Mouse (Mus musculus): Measurements from ENCODE around the gene Gm49358. TPM values are rescaled to one million over a fixed set of nuclear protein-coding genes. Genes with fewer than 3 reads are reported as not detected.

The Gm49358 gene
- polyA plus RNA-seq, 1 experiment from 2014 or later = 0.51 TPM

DNA sequence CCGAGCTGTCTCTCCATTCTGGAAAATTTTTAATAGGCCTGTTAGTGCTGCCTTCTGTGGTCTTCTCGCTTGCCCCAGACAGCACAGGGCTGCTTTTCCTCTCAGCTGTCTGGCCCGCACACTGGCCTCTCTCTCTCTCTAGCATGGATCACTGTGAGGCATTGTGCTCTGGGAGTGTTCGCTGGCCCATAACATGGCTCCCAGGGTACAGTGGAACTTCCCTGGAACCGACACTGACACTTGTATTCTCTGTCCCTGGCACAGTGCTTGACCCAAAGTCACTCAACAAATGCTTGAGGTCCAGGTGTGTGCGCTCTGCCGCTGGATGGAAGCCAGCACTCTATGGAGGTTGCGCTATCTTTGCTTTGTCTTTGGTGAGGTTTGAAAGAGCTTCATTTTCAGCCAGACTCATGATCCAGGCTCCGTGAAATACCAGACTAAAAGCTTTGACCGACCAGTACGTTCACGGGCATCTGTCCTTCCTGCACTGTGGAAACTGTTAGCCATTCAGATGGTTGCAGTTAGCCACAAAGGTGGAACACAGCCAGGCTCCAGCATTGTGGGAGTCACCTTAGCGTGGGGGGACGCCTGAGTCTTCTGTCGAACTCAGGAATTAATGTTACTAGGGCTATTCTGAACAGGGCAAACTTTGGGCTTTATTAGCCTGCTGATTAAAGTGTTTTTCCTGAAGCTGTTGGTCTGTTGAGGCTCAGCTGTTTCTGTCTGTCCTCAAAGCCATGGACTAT is 44.4 kb downstream of the Gm49358 start:
- peak; percentile 71 for ATAC-seq
- in situ Hi-C loops (cut with MboI; ENCODE audit: low pct_unique_long_range_greater_than_20kb) = no loop called here
- peak; percentile 37 for DNase-seq (ENCODE audit: low read depth, low spot score)

DNA sequence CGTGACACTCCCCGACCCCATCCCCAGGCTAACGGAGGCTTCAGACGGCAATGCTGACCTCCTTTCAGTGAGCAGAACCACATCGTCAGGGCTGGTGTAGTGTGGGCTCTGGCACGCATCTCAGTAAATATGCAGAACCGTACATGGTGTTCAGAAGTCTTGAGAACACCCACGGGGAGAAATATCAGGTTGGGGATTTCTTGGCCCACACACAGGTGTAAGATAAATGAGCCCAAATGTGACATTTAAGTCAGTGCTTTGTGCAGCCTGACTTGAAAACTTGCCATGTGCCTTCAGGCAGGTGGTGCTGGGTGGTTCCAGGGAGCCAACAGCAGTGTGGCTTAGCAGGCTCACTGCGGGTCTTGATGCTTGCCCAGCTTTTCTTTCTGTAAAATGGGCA is 46.2 kb downstream of the Gm49358 start:
- ATAC-seq (no peak), DNase-seq (ENCODE audit: low read depth, low spot score) (no peak)
- POLR2A ChIA-PET = interaction anchor here (1.3 kb wide), 1 partner anchor 18 kb away, joined by 3 read pairs; no protein-coding TSS in a partner anchor
- CTCF ChIA-PET = interaction anchor here (1.4 to 1.5 kb wide), 2 partner anchors 14 to 15 kb away, joined by 3 to 7 read pairs; no protein-coding TSS in a partner anchor
- in situ Hi-C loops (cut with MboI; ENCODE audit: low pct_unique_long_range_greater_than_20kb) = no loop called here
- no peaks in the 10 kb centered on the region for H3K27me3 ChIP-seq
- TF ChIP-seq CTCF (IDR thresholded peaks at IDR 0.05) = no peak

More for the DNA sequence above, 44.4 kb downstream of the Gm49358 start:
- ChIA-PET CTCF (interaction anchor here (1.5 kb wide), 1 partner anchor 15 kb away, joined by 4 read pairs; no protein-coding TSS in a partner anchor), POLR2A (interaction anchor here (0.6 to 1.1 kb wide), 2 partner anchors 14 to 29 kb away, joined by 3 read pairs; no protein-coding TSS in a partner anchor)
- no peaks in the 10 kb centered on the region for H3K27me3 ChIP-seq
- TF ChIP-seq CTCF (IDR thresholded peaks at IDR 0.05) = no peak

DNA sequence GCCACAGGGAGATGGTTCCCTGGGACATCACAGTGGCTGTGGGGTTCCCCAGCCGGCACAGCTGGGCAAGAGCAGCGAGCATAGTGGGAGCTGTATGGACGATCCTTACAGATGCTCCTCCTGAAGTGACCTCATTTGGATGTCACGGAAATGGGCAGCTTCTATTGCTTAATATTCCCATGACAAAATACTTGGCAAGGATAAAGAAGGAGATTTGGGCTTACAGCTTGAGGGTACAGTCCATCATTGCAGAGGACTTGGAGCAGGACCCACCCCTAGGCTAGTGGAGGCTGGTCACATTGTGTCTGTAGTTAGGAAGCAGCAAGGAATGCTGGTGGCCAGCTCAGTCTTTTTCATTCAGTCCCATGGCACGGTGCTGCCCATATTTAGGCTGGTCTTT is 46.8 kb downstream of the Gm49358 start:
- no peak for DNase-seq (ENCODE audit: low read depth, low spot score)
- in situ Hi-C loops (cut with MboI; ENCODE audit: low pct_unique_long_range_greater_than_20kb) = no loop called here
- TF ChIP-seq CTCF (IDR thresholded peaks at IDR 0.05) = no peak
- ChIA-PET POLR2A (interaction anchor here (0.9 kb wide), 1 partner anchor 15 kb away, joined by 5 read pairs; no protein-coding TSS in a partner anchor), CTCF (interaction anchor here (1.4 kb wide), 1 partner anchor 13 kb away, joined by 7 read pairs; no protein-coding TSS in a partner anchor)
- no peak for ATAC-seq
- no peaks in the 10 kb centered on the region for H3K27me3 ChIP-seq

DNA sequence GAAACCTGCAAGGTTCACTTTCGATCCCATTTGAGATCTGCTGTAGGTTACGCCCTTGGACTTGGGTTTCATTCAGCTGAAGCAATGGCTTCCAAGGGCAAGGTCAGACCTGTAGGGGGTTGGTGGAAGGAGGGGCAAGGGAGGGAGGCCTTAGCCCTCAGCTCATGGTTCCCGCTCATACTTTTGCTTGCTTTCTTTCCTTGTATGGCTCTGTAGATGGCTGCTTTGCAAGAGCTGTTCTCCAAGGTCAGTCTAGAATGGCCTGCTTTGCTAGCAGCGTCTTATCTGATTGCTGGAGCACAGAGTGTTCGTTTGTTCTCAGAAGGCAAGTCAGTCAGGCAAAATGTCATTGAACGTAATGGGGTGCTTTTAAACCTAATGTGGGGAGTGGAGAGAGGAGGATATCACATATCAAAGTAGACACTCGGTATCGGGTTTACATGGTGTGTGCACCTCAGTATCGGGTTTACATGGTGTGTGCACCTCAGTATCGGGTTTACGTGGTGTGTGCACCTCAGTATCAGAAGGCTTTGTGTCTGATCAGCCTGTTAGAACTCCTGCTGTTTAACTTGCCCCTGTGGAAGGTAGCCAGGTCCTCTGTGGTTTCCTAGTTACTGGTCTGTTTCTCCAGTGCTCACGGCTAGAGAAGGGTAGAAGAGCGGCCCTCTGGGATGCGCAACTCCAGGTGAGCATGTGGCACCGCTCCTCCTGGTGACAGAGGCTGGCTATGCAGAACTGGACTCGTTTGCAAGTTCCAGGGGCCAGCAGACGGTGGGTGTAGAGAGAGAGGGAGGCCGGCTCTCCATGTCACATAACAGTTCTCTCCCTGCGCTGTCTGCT is 50.7 kb downstream of the Gm49358 start:
- POLR2A ChIA-PET = no interaction called here
- no peak for ATAC-seq
- H3K27me3 ChIP-seq = no peaks in the 10 kb centered on the region
- DNase-seq (ENCODE audit: low read depth, low spot score) = no peak
- in situ Hi-C loops (cut with MboI; ENCODE audit: low pct_unique_long_range_greater_than_20kb) = no loop called here
- TF ChIP-seq CTCF (IDR thresholded peaks at IDR 0.05) = no peak
- CTCF ChIA-PET = no interaction called here

DNA sequence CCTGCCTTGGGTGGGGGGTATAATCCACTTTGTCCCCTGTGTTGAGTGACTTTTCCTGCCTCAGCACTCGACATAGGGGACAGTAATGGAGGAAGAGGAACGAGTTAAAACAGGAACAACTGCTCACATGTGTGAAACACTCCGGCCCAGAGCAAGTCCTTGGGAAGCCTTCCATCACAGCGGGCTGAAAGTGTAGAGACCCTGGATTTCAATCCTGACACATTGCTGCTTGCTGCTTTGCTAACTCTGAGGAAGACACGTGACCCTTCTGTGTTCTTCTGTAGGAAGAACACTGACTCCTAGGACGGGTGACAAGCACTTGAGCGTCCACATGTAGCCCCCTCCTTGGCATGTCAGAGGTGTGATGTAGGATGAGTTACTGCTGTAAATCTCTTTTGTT is 51.4 kb downstream of the Gm49358 start:
- ATAC-seq = no peak
- POLR2A ChIA-PET = no interaction called here
- CTCF ChIA-PET = no interaction called here
- in situ Hi-C loops (cut with MboI; ENCODE audit: low pct_unique_long_range_greater_than_20kb) = no loop called here
- H3K27me3 ChIP-seq = no peaks in the 10 kb centered on the region
- TF ChIP-seq CTCF (IDR thresholded peaks at IDR 0.05) = no peak
- no peak for DNase-seq (ENCODE audit: low read depth, low spot score)

DNA sequence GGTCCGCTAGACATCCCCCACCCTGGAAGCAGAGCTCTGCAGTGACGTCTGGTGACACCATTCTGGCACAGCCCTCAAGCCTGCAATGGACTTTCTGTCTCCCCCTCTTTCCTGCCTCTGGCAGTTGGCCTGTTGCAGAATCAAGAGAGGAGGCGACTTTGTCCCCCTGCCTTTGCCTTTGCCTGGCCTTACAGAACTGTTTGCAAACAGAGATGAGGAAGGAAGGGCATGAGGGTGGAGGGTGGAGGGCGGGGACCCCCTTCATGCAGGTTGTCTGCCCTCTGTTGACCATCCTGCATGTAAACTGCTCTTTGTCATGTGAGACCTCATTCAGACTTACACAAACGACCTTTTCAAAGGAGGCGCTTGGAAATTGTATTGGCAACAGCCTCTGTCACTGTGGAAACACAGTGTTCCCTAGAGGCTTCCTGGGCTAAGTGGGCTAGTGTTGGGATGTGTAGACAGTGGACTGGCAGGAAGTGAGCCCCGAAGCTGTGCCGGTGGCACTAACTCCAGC is 55.9 kb downstream of the Gm49358 start:
- no peak for TF ChIP-seq CTCF (IDR thresholded peaks at IDR 0.05)
- DNase-seq (ENCODE audit: low read depth, low spot score) (no peak), ATAC-seq (no peak)
- ChIA-PET POLR2A (no interaction called here), CTCF (no interaction called here)
- in situ Hi-C loops (cut with MboI; ENCODE audit: low pct_unique_long_range_greater_than_20kb) = loop anchor here (5.0 kb wide), 1 partner anchor 37 kb away; no protein-coding TSS in a partner anchor
- no peaks in the 10 kb centered on the region for H3K27me3 ChIP-seq

DNA sequence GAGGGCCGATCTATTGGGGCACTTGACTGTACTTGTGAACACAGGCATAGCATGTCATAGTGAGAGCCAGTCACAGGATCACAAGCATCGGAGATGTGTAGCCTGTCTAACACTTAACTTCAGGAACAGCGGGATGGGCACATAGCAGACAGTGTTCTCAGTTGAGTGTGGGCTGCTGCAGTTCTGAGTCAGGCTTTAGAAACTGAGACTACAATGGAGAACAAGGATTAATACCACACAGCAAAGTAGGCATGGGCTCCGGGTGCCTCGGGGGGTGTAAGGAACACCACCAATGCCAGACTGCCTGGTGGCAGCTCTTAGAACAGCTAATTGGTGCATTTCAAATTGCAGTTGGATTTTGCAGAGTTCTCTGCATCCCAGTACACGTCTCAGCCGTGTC is 57.2 kb downstream of the Gm49358 start:
- DNase-seq (ENCODE audit: low read depth, low spot score) = no peak
- in situ Hi-C loops (cut with MboI; ENCODE audit: low pct_unique_long_range_greater_than_20kb) = loop anchor here (5.0 kb wide), 1 partner anchor 39 kb away; no protein-coding TSS in a partner anchor
- no peak for TF ChIP-seq CTCF (IDR thresholded peaks at IDR 0.05)
- no peak for ATAC-seq
- POLR2A ChIA-PET = no interaction called here
- CTCF ChIA-PET = no interaction called here
- H3K27me3 ChIP-seq = no peaks in the 10 kb centered on the region

DNA sequence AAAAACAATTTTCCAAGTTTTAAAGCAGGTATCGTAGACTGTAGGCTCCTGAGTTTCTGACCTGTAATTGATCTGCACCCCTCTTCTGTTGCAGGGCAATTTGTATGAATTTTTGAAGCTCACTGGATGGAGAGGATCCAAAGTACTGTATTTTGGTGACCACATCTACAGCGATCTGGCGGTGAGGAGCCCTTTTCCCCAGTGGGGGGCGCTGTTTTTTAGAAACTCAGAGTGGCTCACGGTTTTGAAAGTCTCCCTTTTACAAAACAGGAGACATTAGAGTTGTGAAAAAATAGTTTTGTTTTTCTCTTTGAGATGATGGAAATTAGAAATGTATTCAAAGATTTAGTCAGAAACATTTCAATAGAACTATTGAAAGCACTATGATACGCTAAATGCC is 60.3 kb downstream of the Gm49358 start:
- peak; percentile 75 for TF ChIP-seq CTCF (IDR thresholded peaks at IDR 0.05)
- POLR2A ChIA-PET = interaction anchor here (0.6 kb wide), 1 partner anchor 226 kb away, joined by 4 read pairs; no protein-coding TSS in a partner anchor
- in situ Hi-C loops (cut with MboI; ENCODE audit: low pct_unique_long_range_greater_than_20kb) = loop anchor here (5.0 kb wide), 1 partner anchor 42 kb away; no protein-coding TSS in a partner anchor
- ATAC-seq = no peak
- no peak for DNase-seq (ENCODE audit: low read depth, low spot score)
- no peaks in the 10 kb centered on the region for H3K27me3 ChIP-seq
- CTCF ChIA-PET = interaction anchor here (1.0 to 1.7 kb wide), 6 partner anchors 11 to 196 kb away, joined by 3 to 7 read pairs (median 4); no protein-coding TSS in a partner anchor

DNA sequence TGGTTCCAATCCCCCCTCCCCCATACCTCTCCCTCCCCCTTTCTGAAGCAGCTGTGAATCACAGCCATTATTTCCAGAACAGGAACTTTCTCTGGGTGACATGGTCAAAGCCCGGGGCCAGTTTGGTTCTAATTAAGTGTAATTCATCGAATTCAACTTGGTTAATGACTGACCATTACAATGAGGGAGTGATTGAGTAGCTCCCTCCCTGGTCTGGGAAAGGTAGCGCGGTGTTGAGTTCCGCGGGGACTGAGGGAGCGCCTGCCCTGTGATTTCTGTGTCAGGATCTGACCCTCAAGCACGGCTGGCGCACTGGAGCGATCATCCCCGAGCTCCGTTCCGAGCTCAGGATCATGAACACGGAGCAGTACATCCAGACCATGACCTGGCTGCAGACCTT is 61.1 kb downstream of the Gm49358 start:
- ChIA-PET CTCF (interaction anchor here (1.0 to 2.3 kb wide), 4 partner anchors 15 to 116 kb away, joined by 3 to 7 read pairs (median 3); no protein-coding TSS in a partner anchor), POLR2A (interaction anchor here (0.5 to 1.2 kb wide), 4 partner anchors 9 to 225 kb away, joined by 3 to 5 read pairs (median 4); no protein-coding TSS in a partner anchor)
- ATAC-seq (peak; percentile 76), DNase-seq (ENCODE audit: low read depth, low spot score) (no peak)
- no peaks in the 10 kb centered on the region for H3K27me3 ChIP-seq
- in situ Hi-C loops (cut with MboI; ENCODE audit: low pct_unique_long_range_greater_than_20kb) = loop anchor here (5.0 kb wide), 1 partner anchor 43 kb away; no protein-coding TSS in a partner anchor
- no peak for TF ChIP-seq CTCF (IDR thresholded peaks at IDR 0.05)

Data from Patski (cell line).